Mouse (Mus musculus) testis, adult 2 months (tissue): Measurements from ENCODE around the gene 4933407L21Rik. TPM values are rescaled to one million over a fixed set of nuclear protein-coding genes. Genes with fewer than 3 reads are reported as not detected.

Source experiments
- H3K27ac ChIP-seq: fragments of 200-500 bp; 2 replicates; pipeline ENCODE4 v1.5.1; 2012; ENCODE audit warnings: low read depth, low read length; ENCODE audit not compliant: control insufficient read depth, insufficient read depth
- H3K27me3 ChIP-seq: fragments of 200-500 bp; 2 replicates; pipeline ENCODE4 v1.6.1; 2012; ENCODE audit warnings: mild to moderate bottlenecking, low read length, moderate library complexity; ENCODE audit not compliant: control insufficient read depth, insufficient read depth
- H3K36me3 ChIP-seq: fragments of 200-500 bp; 2 replicates; pipeline ENCODE4 v1.6.1; 2012; ENCODE audit warnings: mild to moderate bottlenecking, low read length; ENCODE audit not compliant: control insufficient read depth, insufficient read depth
- H3K4me1 ChIP-seq: fragments of 200-500 bp; 2 replicates; pipeline ENCODE4 v1.6.1; 2012; ENCODE audit warnings: low read length; ENCODE audit not compliant: control insufficient read depth, insufficient read depth
- H3K4me3 ChIP-seq: fragments of 200-500 bp; 2 replicates; pipeline ENCODE4 v1.5.1; 2012; ENCODE audit warnings: low read depth, mild to moderate bottlenecking, low read length, moderate library complexity, mixed read lengths; ENCODE audit not compliant: control insufficient read depth
- CTCF ChIP-seq: fragments of 200-500 bp; IDR thresholded peaks from 2 replicates; pipeline ENCODE4 v1.5.1; 2012; ENCODE audit warnings: low read depth, mild to moderate bottlenecking, inconsistent platforms, low read length, moderate library complexity; ENCODE audit not compliant: control insufficient read depth, insufficient read depth, insufficient replicate concordance
- POLR2A ChIP-seq: fragments of 200-500 bp; IDR thresholded peaks from 2 replicates; pipeline ENCODE4 v1.6.1; 2012; ENCODE audit warnings: low read depth, mild to moderate bottlenecking, inconsistent platforms, low read length, moderate library complexity; ENCODE audit not compliant: control insufficient read depth
- polyA plus RNA-seq: library from polyadenylated mRNA; depleted of rRNA; stranded (reverse); fragments of >200 nt; gene quantifications from 2 replicates; pipeline ENCODE4 v1.2.3, GENCODE M21; 2012

The 4933407L21Rik gene
- polyA plus RNA-seq, 1 experiment, result 1.6 TPM

GRCm38 (mm10) chr1:85962081-85962480, 33.8 kb downstream of the 4933407L21Rik start:
- Histone ChIP-seq H3K4me1 (no peaks in the 10 kb centered on the region), H3K27me3 (no peaks in the 10 kb centered on the region), H3K27ac (no peak overlapping the region), H3K4me3 (no peak overlapping the region), H3K36me3 (no peaks in the 10 kb centered on the region)
- no peak for TF ChIP-seq CTCF

DNA sequence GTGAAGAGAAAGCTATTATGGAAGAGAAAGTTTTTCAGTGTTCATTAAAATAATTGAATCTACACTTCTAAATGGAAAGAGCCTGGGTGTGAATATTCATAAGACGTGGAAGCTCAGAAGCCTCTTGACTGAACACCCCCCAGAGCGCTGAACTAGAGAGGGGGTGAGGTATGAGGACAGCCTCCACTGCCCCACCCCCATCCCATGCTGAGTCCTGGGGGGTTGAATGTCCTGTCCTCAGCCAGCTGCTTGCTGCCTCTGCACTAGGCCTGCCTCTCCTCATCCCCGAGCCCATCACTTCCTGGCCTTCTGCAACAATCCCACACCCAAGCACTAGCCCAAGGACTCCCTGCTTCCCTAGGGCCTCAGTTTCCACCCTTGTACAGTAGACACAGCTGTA, 37.6 kb downstream of the 4933407L21Rik start:
- H3K27ac ChIP-seq, result no peak overlapping the region
- no peaks in the 10 kb centered on the region for H3K36me3 ChIP-seq
- H3K27me3 ChIP-seq, result no peaks in the 10 kb centered on the region
- H3K4me3 ChIP-seq, result no peak overlapping the region
- no peaks in the 10 kb centered on the region for H3K4me1 ChIP-seq
- TF ChIP-seq POLR2A, result no peak
- no peak for TF ChIP-seq CTCF

DNA sequence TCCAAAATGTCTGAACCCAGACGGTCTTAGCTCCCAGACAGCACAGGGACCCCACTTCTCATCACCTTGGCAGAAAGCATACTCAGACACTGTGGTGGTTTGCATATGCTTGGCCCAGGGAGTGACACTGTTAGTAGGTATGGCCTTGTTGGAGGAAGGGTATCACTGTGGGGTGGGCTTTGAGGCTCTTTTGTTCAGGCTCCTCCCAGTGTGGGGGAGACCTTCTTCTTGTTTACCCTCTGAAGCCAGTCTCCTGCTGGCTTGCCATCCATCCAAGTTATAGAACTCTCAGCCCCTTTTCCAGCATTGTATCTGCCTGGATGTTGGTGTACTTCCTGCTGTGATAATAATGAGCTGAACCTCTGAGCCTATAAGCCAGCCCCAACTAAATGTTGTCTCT, 40.8 kb downstream of the 4933407L21Rik start:
- H3K4me3 ChIP-seq, result no peak overlapping the region
- H3K36me3 ChIP-seq, result no peaks in the 10 kb centered on the region
- H3K27me3 ChIP-seq, result no peaks in the 10 kb centered on the region
- no peak overlapping the region for H3K27ac ChIP-seq
- TF ChIP-seq CTCF (no peak), POLR2A (no peak)
- no peaks in the 10 kb centered on the region for H3K4me1 ChIP-seq

GRCm38 (mm10) chr1:85969519-85969918, 41.2 kb downstream of the 4933407L21Rik start:
- no peaks in the 10 kb centered on the region for H3K4me1 ChIP-seq
- no peaks in the 10 kb centered on the region for H3K36me3 ChIP-seq
- H3K4me3 ChIP-seq, result no peak overlapping the region
- no peak overlapping the region for H3K27ac ChIP-seq
- H3K27me3 ChIP-seq, result no peaks in the 10 kb centered on the region
- TF ChIP-seq CTCF (no peak), POLR2A (no peak)

DNA sequence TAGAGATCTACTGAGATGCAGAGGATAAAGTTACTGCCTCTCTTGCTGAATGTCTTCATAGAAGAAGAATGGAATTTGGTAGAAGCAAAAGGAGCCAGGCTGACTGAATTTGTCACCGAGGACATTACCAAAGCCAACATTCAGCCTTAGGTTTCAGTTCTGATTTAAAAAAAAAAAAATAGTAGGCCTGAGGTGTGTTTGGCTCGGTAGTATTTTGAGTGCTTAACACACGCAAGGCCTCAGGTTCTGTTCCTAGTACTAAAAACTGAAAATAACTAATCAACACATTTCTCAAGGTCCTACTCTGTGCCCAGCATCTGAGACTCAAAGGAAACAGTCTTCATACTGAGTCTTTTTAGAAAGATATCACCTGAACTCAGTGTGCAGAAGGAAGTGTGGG, 42.8 kb downstream of the 4933407L21Rik start:
- no peaks in the 10 kb centered on the region for H3K27me3 ChIP-seq
- H3K4me3 ChIP-seq, result no peak overlapping the region
- no peaks in the 10 kb centered on the region for H3K36me3 ChIP-seq
- no peak overlapping the region for H3K27ac ChIP-seq
- TF ChIP-seq CTCF (no peak), POLR2A (no peak)
- no peaks in the 10 kb centered on the region for H3K4me1 ChIP-seq

- H3K4me3 ChIP-seq, result no peak overlapping the region
- no peak overlapping the region for H3K27ac ChIP-seq
- TF ChIP-seq POLR2A (no peak), CTCF (no peak)
- H3K27me3 ChIP-seq, result no peaks in the 10 kb centered on the region
- H3K4me1 ChIP-seq, result no peaks in the 10 kb centered on the region
- no peaks in the 10 kb centered on the region for H3K36me3 ChIP-seq
Observed at GRCm38 (mm10) chr1:85972341-85972740, 44.1 kb downstream of the 4933407L21Rik start.

DNA sequence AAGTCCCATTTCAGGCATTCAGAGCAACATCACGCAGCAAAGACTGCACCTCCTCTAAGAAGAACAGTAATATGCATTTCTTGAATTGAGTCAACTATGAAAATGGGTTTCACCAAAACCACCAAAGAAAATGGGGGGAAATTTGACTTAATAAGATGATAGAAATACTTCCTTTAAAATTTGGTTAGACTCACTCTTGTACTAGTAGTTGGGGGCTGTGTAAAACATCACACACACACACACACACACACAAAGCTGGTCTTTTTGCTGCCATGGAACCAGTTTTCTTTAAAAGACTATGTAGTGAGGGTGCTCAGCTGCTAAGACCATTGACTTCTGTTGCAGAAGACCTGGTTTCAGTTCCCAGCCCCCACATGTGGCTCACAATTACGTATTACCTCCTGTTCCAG, 45.2 kb downstream of the 4933407L21Rik start:
- TF ChIP-seq CTCF (no peak), POLR2A (no peak)
- Histone ChIP-seq H3K36me3 (no peaks in the 10 kb centered on the region), H3K4me1 (no peaks in the 10 kb centered on the region), H3K27me3 (no peaks in the 10 kb centered on the region), H3K27ac (no peak overlapping the region), H3K4me3 (no peak overlapping the region)

DNA sequence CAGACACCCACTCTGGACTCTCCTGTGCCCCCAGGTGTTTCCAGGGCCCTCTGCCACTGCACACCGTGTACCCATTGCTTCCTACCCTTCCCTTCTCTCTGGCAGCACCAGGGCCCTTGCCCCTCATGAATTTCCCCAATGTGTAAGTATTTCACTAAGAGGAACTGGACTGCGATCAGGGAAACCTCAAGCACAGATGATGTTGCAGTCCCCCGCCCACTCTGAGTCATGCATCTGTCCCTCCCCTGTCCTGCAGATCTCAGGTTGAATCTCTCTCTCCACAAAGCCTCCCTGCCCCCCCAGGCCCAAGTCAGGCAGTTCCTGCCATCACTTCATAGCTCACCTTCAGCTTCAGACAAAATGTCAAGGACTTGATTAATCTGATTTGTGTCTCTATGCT, 49.4 kb downstream of the 4933407L21Rik start:
- Histone ChIP-seq H3K27me3 (no peaks in the 10 kb centered on the region), H3K4me3 (no peak overlapping the region), H3K4me1 (peaks cover 4% of the 10 kb centered on the region), H3K27ac (no peak overlapping the region), H3K36me3 (no peaks in the 10 kb centered on the region)
- no peak for TF ChIP-seq CTCF
- TF ChIP-seq POLR2A, result no peak

- no peaks in the 10 kb centered on the region for H3K36me3 ChIP-seq
- H3K27ac ChIP-seq, result no peak overlapping the region; the same call in 1 of the 2 replicates
- TF ChIP-seq POLR2A, result no peak
- TF ChIP-seq CTCF, result no peak
- no peak overlapping the region for H3K4me3 ChIP-seq
- peaks cover 4% of the 10 kb centered on the region for H3K4me1 ChIP-seq
- no peaks in the 10 kb centered on the region for H3K27me3 ChIP-seq
Observed at GRCm38 (mm10) chr1:85981738-85982357, 53.6 kb downstream of the 4933407L21Rik start.
